Mouse (Mus musculus): ENCODE results near the gene Syne1.

- TF ChIP-seq CTCF (IDR thresholded peaks at IDR 0.05; ENCODE audit: low read depth, low read length), result no peak
- no peak for TF ChIP-seq POLR2A (IDR thresholded peaks at IDR 0.05; ENCODE audit: borderline replicate concordance, low read depth, low read length)
Measured at GRCm38 (mm10) chr10:5083716-5084115, 467.6 kb downstream of the Syne1 start.

Data from bone marrow macrophage, adult 2 months (primary cell).